Mouse (Mus musculus) frontal cortex, adult (tissue): Measurements from ENCODE around the gene Rnf169.

ENCODE experiments used
- ATAC-seq: cut with Nextera tagmentation; 2 replicates; pipeline ENCODE4 v1.9.2; 2017; ENCODE audit warnings: mild to moderate bottlenecking, moderate library complexity, mixed read lengths; ENCODE audit not compliant: low TSS enrichment

Rnf169 gene

GRCm38 (mm10) chr7:99893967-99894366 is 86.3 kb downstream of the Rnf169 start:
- no peak for ATAC-seq

- no peak for ATAC-seq
Measured at GRCm38 (mm10) chr7:99892351-99892750, 87.9 kb downstream of the Rnf169 start.

GRCm38 (mm10) chr7:99891471-99891870 is 88.8 kb downstream of the Rnf169 start:
- no peak for ATAC-seq

- peak; percentile 75; the same call in 1 of the 2 replicates for ATAC-seq
Measured at GRCm38 (mm10) chr7:99890168-99890755, 90.0 kb downstream of the Rnf169 start.

GRCm38 (mm10) chr7:99889175-99889880 is 90.9 kb downstream of the Rnf169 start:
- no peak for ATAC-seq

GRCm38 (mm10) chr7:99887743-99888142 is 92.5 kb downstream of the Rnf169 start:
- ATAC-seq: no peak

GRCm38 (mm10) chr7:99887230-99887735 is 93.0 kb downstream of the Rnf169 start:
- no peak for ATAC-seq

GRCm38 (mm10) chr7:99878254-99878653 is 102.0 kb downstream of the Rnf169 start:
- peak; percentile 50; the same call in 1 of the 2 replicates for ATAC-seq

- ATAC-seq: peak; percentile 94
Measured at GRCm38 (mm10) chr7:99876345-99876744, 103.9 kb downstream of the Rnf169 start.

GRCm38 (mm10) chr7:99875891-99876290 is 104.4 kb downstream of the Rnf169 start:
- ATAC-seq: no peak

- no peak for ATAC-seq
Measured at GRCm38 (mm10) chr7:99873965-99874364, 106.3 kb downstream of the Rnf169 start.
